Mouse (Mus musculus) megakaryocyte, adult 5-6 weeks (primary cell): Measurements from ENCODE around the gene AI593442. TPM values are rescaled to one million over a fixed set of nuclear protein-coding genes. Genes with fewer than 3 reads are reported as not detected.

Source experiments
- ATAC-seq: 2 replicates; pipeline ENCODE4 v1.8.0; 2016; ENCODE audit warnings: mild to moderate bottlenecking, inconsistent platforms; ENCODE audit not compliant: poor library complexity, severe bottlenecking
- total RNA-seq, 2 experiments: library from RNA; stranded (forward) in 1 of 2; stranded (reverse) in 1 of 2; fragments of 153-499, 151-499 nt in 1 of 2; fragments of 221-1000, 200-1000 nt in 1 of 2; gene quantifications; 2 replicates each; pipeline versions ENCODE4 v1.2.3 to v1.2.4; 2015 to 2017

Gene AI593442
- total RNA-seq (2015) (not detected in 2 replicates), total RNA-seq (2017) (not detected in 2 replicates)

DNA sequence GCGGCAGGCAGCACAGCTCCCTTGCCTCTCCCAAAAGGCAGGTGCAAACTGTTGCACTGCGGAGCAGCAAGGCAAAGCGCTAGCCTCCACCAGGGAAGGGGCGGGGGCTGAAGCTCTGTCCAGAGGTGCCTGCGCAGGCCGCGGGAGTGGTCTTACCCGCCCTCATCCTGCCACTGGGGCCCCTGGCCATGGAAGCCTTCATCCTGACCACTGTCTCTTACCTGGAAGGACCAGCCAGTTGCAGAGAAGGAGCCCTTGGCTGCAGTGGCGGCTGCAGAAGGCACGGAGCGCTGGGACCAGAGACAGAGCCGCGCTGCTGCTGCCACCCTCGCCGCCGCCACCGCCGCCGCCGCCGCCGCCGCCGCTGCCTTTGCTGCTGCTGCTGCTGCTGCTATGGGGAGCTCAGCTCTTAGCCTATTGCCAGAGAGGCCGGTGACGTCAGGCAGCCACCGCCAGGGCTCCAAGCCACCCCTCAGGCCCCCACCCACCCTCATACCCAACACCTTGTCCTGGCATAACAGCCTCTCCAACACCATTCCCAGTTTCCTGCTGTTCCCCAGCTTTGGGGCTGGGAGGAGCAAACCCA, at the start of gene AI593442:
Gene AI593442 (minus strand): TSS at position 419 of the 586 bp plus-strand sequence.
- ATAC-seq, result no peak

DNA sequence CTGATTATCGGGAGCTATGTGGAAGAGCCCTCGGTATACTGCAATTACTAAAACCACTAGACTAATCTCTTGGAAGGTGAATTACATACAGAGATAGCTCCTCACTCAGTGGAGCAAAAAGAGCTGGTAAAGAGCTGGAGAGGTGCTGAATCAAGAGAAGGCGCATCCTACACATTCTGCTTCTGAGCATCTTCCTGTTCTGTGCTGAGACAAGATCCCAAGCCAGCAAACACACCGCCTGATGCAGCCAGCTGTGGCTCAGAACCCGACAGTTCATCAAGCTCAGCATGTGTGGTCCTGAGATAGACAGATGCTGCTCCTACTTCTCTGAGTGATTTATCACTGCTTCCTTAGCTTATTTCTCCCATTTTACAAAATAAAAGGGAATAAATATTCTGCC, 49.2 kb upstream of the AI593442 start:
- no peak for ATAC-seq

DNA sequence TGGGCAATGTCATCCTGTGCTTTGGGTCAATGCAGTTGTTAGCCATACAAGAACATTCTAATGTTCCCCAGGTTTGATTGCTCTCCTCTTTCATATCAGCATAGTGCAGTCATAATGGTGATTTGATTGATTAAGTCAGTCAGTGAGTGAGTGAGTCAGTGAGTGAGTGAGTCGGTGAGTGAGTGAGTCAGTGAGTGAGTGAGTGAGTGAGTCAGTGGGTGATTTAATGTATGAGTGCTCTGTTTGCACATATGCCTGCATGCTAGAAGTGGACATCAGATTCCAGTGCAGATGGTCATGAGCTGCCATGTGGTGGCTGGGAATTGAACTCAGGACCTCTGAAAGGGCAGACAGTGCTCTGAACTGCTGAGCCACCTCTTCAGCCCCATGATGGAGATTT, 43.0 kb upstream of the AI593442 start:
- no peak for ATAC-seq

DNA sequence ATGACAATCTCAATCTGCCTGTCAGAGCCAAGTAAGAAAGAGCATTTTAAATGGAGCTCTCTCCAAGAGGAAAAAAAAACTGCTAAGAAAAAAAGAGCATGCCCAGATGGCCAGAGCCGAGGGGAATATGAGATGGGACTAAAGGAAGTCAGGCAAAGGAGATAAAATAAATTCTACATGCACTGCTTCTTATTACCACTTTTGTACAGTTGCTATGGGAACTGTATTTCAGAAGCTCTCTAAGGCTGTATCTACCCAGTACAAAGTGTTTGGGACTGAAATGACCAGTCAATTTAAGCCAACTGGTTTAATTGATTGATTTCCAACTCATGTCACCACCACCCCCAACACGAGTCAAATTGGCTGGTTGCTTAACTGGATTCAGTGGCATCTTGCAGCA, 40.0 kb upstream of the AI593442 start:
- ATAC-seq, result no peak

DNA sequence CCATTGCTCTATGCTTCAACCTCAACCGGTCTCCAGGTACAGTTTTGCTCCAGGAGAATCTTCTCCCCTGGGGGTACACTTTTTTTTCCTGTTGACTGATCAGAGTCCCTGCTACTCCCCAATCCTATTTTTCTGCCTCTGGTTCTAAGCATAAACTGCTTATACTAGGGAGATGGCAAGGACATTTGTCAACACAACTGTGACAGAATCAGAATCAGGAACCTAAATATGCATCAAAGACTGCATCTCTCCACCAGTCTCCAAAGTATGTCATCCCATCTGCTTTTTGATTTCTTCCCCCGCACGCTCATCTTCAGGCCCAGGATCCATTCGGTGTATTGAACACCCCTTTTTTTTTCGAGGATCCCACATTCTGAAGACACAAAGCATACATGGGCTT, 456 bp upstream of the AI593442 start:
- no peak for ATAC-seq

DNA sequence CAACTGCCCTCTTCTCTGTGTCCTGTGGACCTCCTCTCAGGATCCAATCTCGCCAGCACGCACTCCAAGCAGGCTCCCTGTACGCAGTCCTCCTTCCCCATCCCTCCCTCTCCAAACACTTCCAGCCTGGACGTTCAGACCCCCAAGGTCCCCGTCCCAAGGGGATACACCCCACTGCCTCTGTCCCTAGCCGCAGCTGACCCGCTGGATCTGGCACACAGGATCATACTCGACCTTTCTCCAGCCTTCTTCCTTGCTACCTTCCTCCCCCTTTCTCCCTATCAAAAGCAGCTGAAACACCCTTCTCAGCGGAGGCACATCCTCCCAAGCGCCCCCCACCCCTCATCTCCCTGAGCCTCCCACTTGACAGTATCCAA, 753 bp downstream of the AI593442 start:
- ATAC-seq, result no peak

DNA sequence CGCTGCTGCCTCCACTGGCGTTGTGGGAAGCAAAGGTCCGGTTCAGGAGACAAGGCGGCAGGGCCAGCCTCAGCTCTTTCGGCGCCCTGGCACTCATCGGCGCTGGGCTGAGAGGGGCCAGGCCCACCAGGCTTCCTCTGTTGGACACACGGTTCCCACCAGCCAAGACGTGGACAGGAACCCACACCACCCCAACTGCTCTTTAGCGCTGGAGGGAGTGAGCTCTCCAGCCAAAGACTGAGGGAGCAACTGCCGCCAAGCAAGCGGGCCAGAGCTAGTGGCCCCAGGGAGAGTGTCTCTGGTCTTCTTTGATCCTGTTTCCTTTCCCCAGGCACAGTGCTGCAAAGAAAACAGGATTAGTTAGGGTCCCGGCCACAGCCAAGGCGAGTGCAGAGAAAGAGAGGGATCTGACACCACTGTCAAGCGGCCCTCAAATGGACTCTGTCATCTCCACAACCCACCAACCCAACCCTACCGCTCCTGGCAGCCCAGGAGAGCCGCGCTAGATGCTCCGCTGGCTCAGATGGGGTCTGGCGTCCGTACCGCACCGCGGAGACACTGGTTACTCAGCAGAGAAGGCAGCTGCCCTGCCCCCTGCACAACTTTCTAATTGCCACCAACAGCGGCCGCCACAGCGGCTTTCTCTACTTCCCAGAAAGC, 1.3 kb downstream of the AI593442 start:
- no peak for ATAC-seq

DNA sequence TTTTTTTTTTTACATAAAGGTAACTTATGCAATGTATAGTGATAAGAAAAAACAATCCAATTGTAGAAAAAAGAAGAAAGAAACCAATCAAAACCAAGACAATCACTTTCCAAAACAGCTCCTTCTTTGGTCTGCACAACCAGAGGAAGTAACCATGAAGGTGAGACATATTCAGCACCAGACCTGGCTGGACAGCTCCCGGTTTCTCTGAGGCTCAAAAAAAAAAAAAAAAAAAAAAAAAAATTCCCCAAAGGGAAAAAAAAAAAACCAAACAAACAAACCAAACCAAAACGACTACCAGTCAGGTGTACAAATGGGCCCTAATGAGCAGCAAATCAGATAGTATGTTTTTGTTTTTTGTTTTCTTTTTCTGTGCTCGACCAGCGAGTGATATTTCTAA, 3.0 kb downstream of the AI593442 start:
- no peak for ATAC-seq

DNA sequence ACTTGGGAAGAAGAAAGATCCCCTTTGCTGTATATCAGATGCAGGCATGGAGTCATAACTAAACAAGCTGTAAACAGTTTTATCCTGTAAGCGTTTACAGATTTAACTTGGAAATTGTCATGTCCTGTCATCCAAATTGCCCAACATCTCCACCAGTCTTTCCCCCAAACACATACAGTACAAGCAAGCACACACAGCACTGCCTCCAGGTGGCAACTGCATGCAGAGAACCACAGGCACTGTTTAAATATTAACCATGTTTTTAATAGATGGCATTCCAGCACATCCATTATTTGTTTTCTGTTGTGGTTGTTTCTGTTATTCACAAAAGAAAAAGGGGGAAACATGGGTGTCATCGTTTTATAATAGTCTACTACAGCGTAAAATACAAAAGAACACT, 3.6 kb downstream of the AI593442 start:
- no peak for ATAC-seq

DNA sequence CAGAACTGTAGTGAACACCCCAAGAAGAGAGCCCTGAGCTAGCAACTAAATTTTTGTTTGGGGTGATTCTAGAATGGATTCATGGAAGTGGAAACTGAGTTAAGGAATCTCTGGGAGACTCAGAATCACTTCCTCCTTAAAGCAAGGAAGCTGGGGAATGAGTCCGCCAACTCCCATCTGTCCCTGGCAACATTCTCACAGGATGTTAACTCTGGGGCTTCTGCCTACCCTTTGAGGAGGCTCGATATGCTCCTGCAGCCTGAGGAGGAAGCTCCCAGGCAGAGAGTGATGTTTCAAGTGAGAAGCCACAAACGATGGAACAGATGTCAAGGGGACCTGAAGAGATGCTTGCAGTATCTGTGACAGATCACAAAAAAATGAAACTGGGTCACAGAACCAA, 18.2 kb downstream of the AI593442 start:
- no peak for ATAC-seq

DNA sequence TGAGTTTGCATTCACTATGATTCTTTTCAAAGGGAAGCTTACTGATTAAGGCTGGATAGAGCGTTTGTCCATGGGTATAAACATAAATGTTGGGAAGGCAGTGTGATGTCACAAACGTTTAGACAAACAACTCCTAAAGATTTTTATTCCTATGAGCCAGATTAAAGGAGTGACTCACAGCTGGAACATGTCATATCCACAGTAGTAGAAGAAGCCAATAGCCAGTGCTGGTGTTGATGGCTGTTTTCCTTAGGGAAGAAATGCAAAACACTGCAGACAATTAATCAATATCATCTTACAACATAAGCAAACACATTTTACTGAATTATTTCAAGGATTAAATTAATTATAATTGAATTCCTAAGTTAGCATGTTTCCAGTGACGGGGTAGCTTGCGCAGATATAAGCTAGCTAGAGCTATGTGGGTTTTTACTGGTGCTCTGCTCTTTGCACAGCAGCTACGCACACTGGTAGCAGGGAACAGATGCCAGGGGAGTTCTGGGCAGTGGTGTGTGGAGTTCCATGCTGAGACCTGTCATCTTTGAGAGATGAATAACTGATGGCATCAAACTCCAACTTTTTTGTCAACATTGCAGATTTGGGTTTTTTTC, 29.1 kb downstream of the AI593442 start:
- ATAC-seq, result no peak

DNA sequence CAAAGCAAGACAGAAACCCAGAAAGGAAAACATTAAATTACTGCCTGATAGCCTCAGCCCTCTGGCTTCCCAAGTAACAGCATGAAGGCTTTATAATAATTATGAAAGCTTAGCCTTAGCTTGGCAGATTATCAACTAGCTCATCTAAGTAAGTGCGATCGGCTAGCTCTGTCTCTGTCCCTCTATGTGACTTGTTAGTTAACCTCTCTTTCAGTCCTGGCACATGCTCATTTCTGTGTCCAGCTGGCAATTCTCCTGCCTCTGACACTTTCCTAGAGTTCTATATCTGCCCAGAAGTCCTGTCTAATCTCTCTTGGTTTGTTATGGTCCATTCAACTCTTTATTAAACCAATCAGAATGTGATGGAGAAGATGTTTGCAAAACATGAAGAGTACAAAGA, 34.3 kb downstream of the AI593442 start:
- no peak for ATAC-seq

DNA sequence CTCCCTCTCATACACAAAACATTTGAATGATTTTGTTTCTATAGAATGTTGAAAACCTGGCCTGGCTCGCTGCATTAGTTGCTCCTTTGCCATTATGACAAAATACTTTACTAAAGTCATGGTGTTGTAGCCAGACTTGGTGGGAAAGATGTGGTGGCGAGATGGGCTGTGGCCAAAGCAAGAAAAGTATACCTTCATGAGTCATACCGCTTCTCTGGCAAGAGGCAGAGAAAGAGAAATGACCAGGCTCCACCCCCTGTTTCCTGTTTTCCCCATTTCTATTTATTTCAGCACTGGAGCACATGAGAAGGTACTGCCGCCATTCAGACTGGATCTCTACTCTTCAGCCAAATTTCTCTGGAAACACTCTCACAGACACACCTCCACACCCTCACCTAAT, 35.0 kb downstream of the AI593442 start:
- no peak for ATAC-seq

DNA sequence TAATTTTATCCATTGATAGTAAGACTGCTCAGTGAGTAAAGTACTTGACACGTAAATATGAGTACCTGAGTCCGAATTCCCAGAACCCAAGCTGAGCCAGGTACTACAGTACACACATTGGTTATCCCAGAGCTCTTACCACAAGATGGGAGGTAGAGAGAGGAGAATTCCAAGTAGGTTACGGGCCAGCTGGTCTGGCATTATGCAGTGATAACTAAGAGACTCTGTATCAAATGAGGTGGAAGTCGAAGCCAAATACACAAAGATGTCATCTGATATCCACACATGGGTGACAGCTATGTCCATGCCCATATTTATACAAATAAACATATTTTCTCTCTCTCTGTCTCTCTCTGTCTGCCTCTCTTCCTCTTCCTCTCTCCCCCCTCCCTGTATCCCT, 35.4 kb downstream of the AI593442 start:
- no peak for ATAC-seq

DNA sequence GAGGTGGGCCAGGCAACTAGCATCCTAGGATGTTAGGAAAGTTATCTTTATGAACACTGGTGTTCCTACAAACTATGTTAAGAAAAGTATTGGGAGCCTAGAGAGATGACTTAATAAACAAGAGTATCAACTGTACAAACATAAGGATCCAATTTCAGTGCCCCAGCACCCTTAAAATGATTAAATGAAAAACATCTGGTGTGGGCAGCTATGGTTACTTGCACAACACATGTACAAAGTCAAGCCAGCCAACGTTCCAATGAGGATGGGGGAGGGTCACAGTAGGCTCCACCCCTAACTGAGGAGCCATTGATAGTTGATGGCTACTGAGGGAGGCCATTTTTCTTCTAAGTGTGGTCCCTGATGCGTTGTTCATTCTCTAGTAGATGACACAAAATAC, 43.6 kb downstream of the AI593442 start:
- ATAC-seq, result no peak

DNA sequence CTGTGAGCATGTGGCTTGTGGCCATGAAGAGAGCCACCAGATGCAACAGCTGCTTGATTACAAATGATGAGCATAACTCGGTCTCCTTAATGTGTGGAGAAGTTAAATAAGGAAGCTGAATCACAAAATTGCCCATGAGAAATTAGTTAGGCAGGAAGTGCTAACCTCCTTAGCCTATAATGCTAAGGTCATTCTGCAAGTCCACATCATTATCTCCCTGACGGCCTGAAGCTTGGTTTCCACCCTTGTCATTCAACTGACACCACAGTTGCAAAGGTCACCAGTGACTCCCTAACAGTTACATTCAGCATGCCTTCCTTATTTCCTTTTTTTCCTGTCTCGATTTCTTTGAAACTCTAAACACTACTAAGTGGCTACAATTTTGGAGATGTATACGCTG, 55.7 kb downstream of the AI593442 start:
- no peak for ATAC-seq
